Mouse (Mus musculus) hindbrain, embryonic 12.5 days (tissue): ENCODE data around the gene Gstm3. TPM values are rescaled to one million over a fixed set of nuclear protein-coding genes. Genes with fewer than 3 reads are reported as not detected.

Source experiments
- ATAC-seq: fragments of 200-750 bp; cut with Nextera tagmentation; 2 replicates; pipeline ENCODE4 v1.8.0; 2017; ENCODE audit warnings: moderate TSS enrichment; ENCODE audit not compliant: low FRiP score
- H3K27ac ChIP-seq: fragments of 300-500 bp; sonication (generic); 2 replicates; pipeline ENCODE4 v1.5.1; 2016; ENCODE audit warnings: mild to moderate bottlenecking
- H3K27me3 ChIP-seq: fragments of 300-500 bp; sonication (generic); 2 replicates; pipeline ENCODE4 v1.6.1; 2016; ENCODE audit warnings: mild to moderate bottlenecking
- H3K36me3 ChIP-seq: fragments of 300-500 bp; sonication (generic); 2 replicates; pipeline ENCODE4 v1.6.1; 2016; ENCODE audit warnings: mild to moderate bottlenecking
- H3K4me1 ChIP-seq: fragments of 300-500 bp; sonication (generic); 2 replicates; pipeline ENCODE4 v1.6.1; 2016
- H3K4me2 ChIP-seq: fragments of 300-500 bp; sonication (generic); replicated peaks from 2 replicates; pipeline ENCODE4 v1.6.1; 2016; ENCODE audit warnings: mild to moderate bottlenecking
- H3K4me3 ChIP-seq: fragments of 300-500 bp; sonication (generic); 2 replicates; pipeline ENCODE4 v1.5.1; 2016; ENCODE audit warnings: mild to moderate bottlenecking
- H3K9ac ChIP-seq: fragments of 300-500 bp; sonication (generic); 2 replicates; pipeline ENCODE4 v1.6.1; 2016; ENCODE audit warnings: mild to moderate bottlenecking, moderate library complexity
- H3K9me3 ChIP-seq: fragments of 300-500 bp; sonication (generic); replicated peaks from 2 replicates; pipeline ENCODE4 v1.6.1; 2016; ENCODE audit warnings: mild to moderate bottlenecking
- WGBS: fragments of 180-500 bp; shearing (Covaris S2); methylation state at CpG from one replicate; pipeline ENCODE4 v1.1.7; 2016; 5-methylcytosine and 5-hydroxymethylcytosine counted together
- polyA plus RNA-seq: library from polyadenylated mRNA; unstranded; fragments of >200 nt; fragmentation: Nextera tagmentation; extraction: Ambion mirVana; gene quantifications from 2 replicates; pipeline ENCODE4 v1.2.1, GENCODE M21; 2016

Gstm3 gene
- polyA plus RNA-seq, 1 experiment from 2014 or later = not detected

GRCm38 (mm10) chr3:107939830-107940229 lies 29.3 kb downstream of the Gstm3 start:
- no peak overlapping the region for H3K9ac ChIP-seq
- peaks cover 3% of the 10 kb centered on the region; the same call in 1 of the 2 replicates for H3K27me3 ChIP-seq
- whole genome bisulfite sequencing = 79% methylated on average over 4 of the region's 4 CpGs
- peaks cover 16% of the 10 kb centered on the region for H3K4me1 ChIP-seq
- H3K36me3 ChIP-seq = no peaks in the 10 kb centered on the region
- ATAC-seq = no peak
- H3K9me3 ChIP-seq = no peaks in the 10 kb centered on the region
- no peak overlapping the region for H3K4me2 ChIP-seq
- no peak overlapping the region for H3K27ac ChIP-seq
- H3K4me3 ChIP-seq = no peak overlapping the region

GRCm38 (mm10) chr3:107939403-107939802 lies 29.7 kb downstream of the Gstm3 start:
- H3K4me1 ChIP-seq = peaks cover 16% of the 10 kb centered on the region
- 65% methylated on average over 3 of the region's 3 CpGs for WGBS
- no peaks in the 10 kb centered on the region for H3K36me3 ChIP-seq
- H3K27me3 ChIP-seq = peaks cover 3% of the 10 kb centered on the region; the same call in 1 of the 2 replicates
- ATAC-seq = no peak
- no peak overlapping the region for H3K4me2 ChIP-seq
- no peaks in the 10 kb centered on the region for H3K9me3 ChIP-seq
- H3K4me3 ChIP-seq = no peak overlapping the region
- no peak overlapping the region for H3K27ac ChIP-seq
- no peak overlapping the region for H3K9ac ChIP-seq

GRCm38 (mm10) chr3:107935888-107936287 lies 33.2 kb downstream of the Gstm3 start:
- Histone ChIP-seq H3K27ac (no peak overlapping the region), H3K4me3 (no peak overlapping the region), H3K36me3 (no peaks in the 10 kb centered on the region), H3K9ac (no peak overlapping the region), H3K27me3 (no peaks in the 10 kb centered on the region), H3K9me3 (no peaks in the 10 kb centered on the region), H3K4me1 (peaks cover 18% of the 10 kb centered on the region), H3K4me2 (no peak overlapping the region)
- no peak for ATAC-seq
- WGBS = 68% methylated on average over 3 of the region's 3 CpGs

- Histone ChIP-seq H3K4me2 (no peak overlapping the region), H3K27me3 (no peaks in the 10 kb centered on the region), H3K9ac (no peak overlapping the region), H3K27ac (no peak overlapping the region), H3K36me3 (no peaks in the 10 kb centered on the region), H3K9me3 (no peaks in the 10 kb centered on the region), H3K4me3 (no peak overlapping the region), H3K4me1 (peaks cover 22% of the 10 kb centered on the region)
- WGBS = 87% methylated on average over 3 of the region's 3 CpGs
- no peak for ATAC-seq
Observed at GRCm38 (mm10) chr3:107935268-107935667, 33.8 kb downstream of the Gstm3 start.

- H3K9me3 ChIP-seq = no peaks in the 10 kb centered on the region
- ATAC-seq = peak; percentile 35
- H3K36me3 ChIP-seq = no peaks in the 10 kb centered on the region
- no peak overlapping the region for H3K4me3 ChIP-seq
- 73% methylated on average over 6 of the region's 6 CpGs for WGBS
- H3K27ac ChIP-seq = no peak overlapping the region
- no peaks in the 10 kb centered on the region for H3K27me3 ChIP-seq
- H3K4me1 ChIP-seq = peaks cover 23% of the 10 kb centered on the region
- no peak overlapping the region for H3K9ac ChIP-seq
- H3K4me2 ChIP-seq = no peak overlapping the region
Observed at GRCm38 (mm10) chr3:107932128-107932527, 37.0 kb downstream of the Gstm3 start.

GRCm38 (mm10) chr3:107931670-107932069 lies 37.4 kb downstream of the Gstm3 start, which contains the start of gene Gstm7:
Gene Gstm7 (minus strand): TSS chr3:107931817.
- WGBS = 3% methylated on average over 10 of the region's 10 CpGs
- ATAC-seq = peak; percentile 98
- H3K36me3 ChIP-seq = no peaks in the 10 kb centered on the region
- no peaks in the 10 kb centered on the region for H3K27me3 ChIP-seq
- peak within 1 kb of the TSS; percentile 55; the same call in 1 of the 2 replicates for H3K9ac ChIP-seq
- H3K27ac ChIP-seq = peak within 1 kb of the TSS; percentile 89
- H3K4me3 ChIP-seq = peak within 1 kb of the TSS; percentile 23
- peak within 1 kb of the TSS; percentile 52 for H3K4me2 ChIP-seq
- peaks cover 23% of the 10 kb centered on the region for H3K4me1 ChIP-seq
- no peaks in the 10 kb centered on the region for H3K9me3 ChIP-seq

- Histone ChIP-seq H3K27ac (peak overlapping the region; percentile 89), H3K27me3 (no peaks in the 10 kb centered on the region), H3K9ac (peak overlapping the region; percentile 55; the same call in 1 of the 2 replicates), H3K4me3 (peak overlapping the region; percentile 23), H3K4me1 (peaks cover 23% of the 10 kb centered on the region), H3K4me2 (peak overlapping the region; percentile 52), H3K9me3 (no peaks in the 10 kb centered on the region), H3K36me3 (no peaks in the 10 kb centered on the region)
- peak; percentile 60; the same call in 1 of the 2 replicates for ATAC-seq
- WGBS = 62% methylated on average over 2 of the region's 2 CpGs
Observed at GRCm38 (mm10) chr3:107931134-107931533, 37.9 kb downstream of the Gstm3 start.

GRCm38 (mm10) chr3:107929731-107930130 lies 39.4 kb downstream of the Gstm3 start:
- ATAC-seq = no peak
- H3K27me3 ChIP-seq = no peaks in the 10 kb centered on the region
- H3K4me2 ChIP-seq = no peak overlapping the region
- H3K4me1 ChIP-seq = peaks cover 23% of the 10 kb centered on the region
- H3K9me3 ChIP-seq = no peaks in the 10 kb centered on the region
- no peaks in the 10 kb centered on the region for H3K36me3 ChIP-seq
- H3K4me3 ChIP-seq = no peak overlapping the region
- WGBS = 89% methylated on average over 4 of the region's 4 CpGs
- no peak overlapping the region for H3K9ac ChIP-seq
- H3K27ac ChIP-seq = no peak overlapping the region

GRCm38 (mm10) chr3:107929243-107929642 lies 39.8 kb downstream of the Gstm3 start:
- H3K9ac ChIP-seq = no peak overlapping the region
- peaks cover 23% of the 10 kb centered on the region for H3K4me1 ChIP-seq
- no peak overlapping the region for H3K4me3 ChIP-seq
- no peak for ATAC-seq
- no peaks in the 10 kb centered on the region for H3K9me3 ChIP-seq
- 85% methylated on average over 4 of the region's 4 CpGs for WGBS
- H3K27me3 ChIP-seq = no peaks in the 10 kb centered on the region
- no peak overlapping the region for H3K4me2 ChIP-seq
- H3K27ac ChIP-seq = no peak overlapping the region
- no peaks in the 10 kb centered on the region for H3K36me3 ChIP-seq

- H3K27me3 ChIP-seq = no peaks in the 10 kb centered on the region
- peaks cover 23% of the 10 kb centered on the region for H3K4me1 ChIP-seq
- H3K36me3 ChIP-seq = no peaks in the 10 kb centered on the region
- WGBS = 89% methylated on average over 11 of the region's 11 CpGs
- H3K9me3 ChIP-seq = no peaks in the 10 kb centered on the region
- no peak overlapping the region for H3K4me2 ChIP-seq
- H3K27ac ChIP-seq = no peak overlapping the region
- no peak for ATAC-seq
- no peak overlapping the region for H3K9ac ChIP-seq
- H3K4me3 ChIP-seq = no peak overlapping the region
Observed at GRCm38 (mm10) chr3:107928691-107929090, 40.4 kb downstream of the Gstm3 start.

GRCm38 (mm10) chr3:107927841-107928240 lies 41.2 kb downstream of the Gstm3 start:
- no peaks in the 10 kb centered on the region for H3K27me3 ChIP-seq
- 69% methylated on average over 3 of the region's 3 CpGs for WGBS

GRCm38 (mm10) chr3:107925335-107925734 lies 43.7 kb downstream of the Gstm3 start:
- no peak for ATAC-seq
- H3K4me2 ChIP-seq = no peak overlapping the region
- H3K27me3 ChIP-seq = no peaks in the 10 kb centered on the region
- H3K4me1 ChIP-seq = peaks cover 8% of the 10 kb centered on the region
- no peak overlapping the region for H3K4me3 ChIP-seq
- 93% methylated on average over 3 of the region's 3 CpGs for WGBS
- no peak overlapping the region for H3K27ac ChIP-seq
- no peaks in the 10 kb centered on the region for H3K36me3 ChIP-seq
- no peaks in the 10 kb centered on the region for H3K9me3 ChIP-seq
- no peak overlapping the region for H3K9ac ChIP-seq

More at GRCm38 (mm10) chr3:107927841-107928240, 41.2 kb downstream of the Gstm3 start:
- H3K36me3 ChIP-seq = no peaks in the 10 kb centered on the region
- ATAC-seq = no peak
- no peak overlapping the region for H3K4me3 ChIP-seq
- peaks cover 23% of the 10 kb centered on the region for H3K4me1 ChIP-seq
- no peak overlapping the region for H3K4me2 ChIP-seq
- no peak overlapping the region for H3K9ac ChIP-seq
- no peak overlapping the region for H3K27ac ChIP-seq
- H3K9me3 ChIP-seq = no peaks in the 10 kb centered on the region

- no peak overlapping the region for H3K4me3 ChIP-seq
- H3K4me2 ChIP-seq = no peak overlapping the region
- H3K36me3 ChIP-seq = no peaks in the 10 kb centered on the region
- no peaks in the 10 kb centered on the region for H3K9me3 ChIP-seq
- H3K4me1 ChIP-seq = no peaks in the 10 kb centered on the region
- H3K27me3 ChIP-seq = no peaks in the 10 kb centered on the region
- no peak overlapping the region for H3K9ac ChIP-seq
- ATAC-seq = no peak
- H3K27ac ChIP-seq = no peak overlapping the region
- WGBS = 91% methylated on average over 5 of the region's 5 CpGs
Observed at GRCm38 (mm10) chr3:107920348-107920747, 48.7 kb downstream of the Gstm3 start.
